Mouse (Mus musculus) lung, embryonic 16.5 days (tissue): ENCODE measurements around the gene Thrap3. TPM values are rescaled to one million over a fixed set of nuclear protein-coding genes. Genes with fewer than 3 reads are reported as not detected.
A peak's percentile ranks its signal among the peaks of the same experiment; 100 is the strongest.

Source experiments
- ATAC-seq: fragments of 200-750 bp; cut with Nextera tagmentation; 2 replicates; pipeline ENCODE4 v1.8.0; 2017; ENCODE audit warnings: low read depth, mild to moderate bottlenecking, moderate library complexity
- H3K27ac ChIP-seq: fragments of 300-500 bp; sonication (generic); 2 replicates; pipeline ENCODE4 v1.5.1; 2014; ENCODE audit warnings: mild to moderate bottlenecking, control low read depth, low read length
- H3K27me3 ChIP-seq: fragments of 300-500 bp; sonication (generic); 2 replicates; pipeline ENCODE4 v1.6.1; 2014; ENCODE audit warnings: low read depth, low read length, mixed read lengths; ENCODE audit not compliant: control insufficient read depth, insufficient read depth
- H3K36me3 ChIP-seq: fragments of 300-500 bp; sonication (generic); 2 replicates; pipeline ENCODE4 v1.6.1; 2014; ENCODE audit warnings: low read length; ENCODE audit not compliant: control insufficient read depth, insufficient read depth
- H3K4me1 ChIP-seq: fragments of 300-500 bp; sonication (generic); replicated peaks from 2 replicates; pipeline ENCODE4 v1.6.1; 2014; ENCODE audit warnings: low read length, mixed read lengths; ENCODE audit not compliant: control insufficient read depth, insufficient read depth
- H3K4me2 ChIP-seq: fragments of 300-500 bp; sonication (generic); 2 replicates; pipeline ENCODE4 v1.6.1; 2014; ENCODE audit warnings: low read depth, low read length, control low read depth
- H3K4me3 ChIP-seq: fragments of 300-500 bp; sonication (generic); 2 replicates; pipeline ENCODE4 v1.5.1; 2014; ENCODE audit warnings: mild to moderate bottlenecking, low read length, control low read depth
- H3K9ac ChIP-seq: fragments of 300-500 bp; sonication (generic); 2 replicates; pipeline ENCODE4 v1.6.1; 2014; ENCODE audit warnings: low read length, control low read depth
- H3K9me3 ChIP-seq: fragments of 300-500 bp; sonication (generic); 2 replicates; pipeline ENCODE4 v1.6.1; 2016; ENCODE audit warnings: low read length; ENCODE audit not compliant: control insufficient read depth
- WGBS: fragments of 180-500 bp; shearing (Covaris S2); extraction: QIAGEN DNeasy Blood & Tissue Kit; methylation state at CpG from one replicate; pipeline ENCODE4 v1.1.7; 2014; 5-methylcytosine and 5-hydroxymethylcytosine counted together
- polyA plus RNA-seq: library from polyadenylated mRNA; unstranded; fragments of >200 nt; fragmentation: Nextera tagmentation; extraction: Ambion mirVana; gene quantifications from 2 replicates; pipeline ENCODE4 v1.2.1, GENCODE M21; 2015

Gene Thrap3
- polyA plus RNA-seq, 1 experiment from 2014 or later: 213 TPM

DNA sequence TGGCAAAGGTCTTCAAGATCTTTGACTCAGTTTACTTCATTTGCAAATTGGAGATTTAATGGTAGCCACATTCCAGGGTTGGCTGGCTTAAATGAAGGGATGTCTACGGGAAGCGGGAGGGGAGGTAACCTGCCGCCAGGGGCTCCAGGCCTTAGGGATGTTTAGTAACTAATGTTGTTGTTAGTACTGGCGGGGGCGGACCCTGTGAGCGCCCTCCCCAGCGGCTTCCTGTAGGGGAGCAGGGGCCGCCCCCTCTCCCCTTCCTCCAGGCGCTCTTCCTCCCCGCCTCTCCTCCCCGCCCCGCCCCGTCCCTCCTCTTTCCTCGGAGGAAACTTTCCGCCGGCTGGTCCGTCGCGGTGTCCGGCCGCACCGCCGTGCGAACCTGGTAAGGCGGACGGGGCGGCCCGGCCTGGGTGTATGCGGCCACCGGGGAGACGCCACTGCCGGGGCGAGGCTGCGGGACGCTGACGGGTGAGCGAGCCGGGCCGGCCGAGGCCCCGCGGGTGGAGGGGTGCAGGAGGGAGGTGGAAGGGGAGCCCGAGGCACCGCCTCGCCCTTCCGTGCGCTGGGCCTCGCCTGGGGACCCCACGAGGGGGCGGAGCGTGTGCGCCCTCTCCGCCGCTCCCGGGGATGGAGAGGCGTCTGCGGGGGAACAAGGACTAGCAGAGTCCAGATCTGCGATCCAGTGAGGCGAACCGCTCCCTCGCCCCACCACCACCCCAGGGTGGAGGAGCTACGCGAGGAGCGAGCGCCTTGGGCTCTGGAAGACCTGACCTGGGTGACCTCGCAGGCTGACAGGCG, 54.2 kb downstream of the Thrap3 start:
- Histone ChIP-seq H3K27me3 (no peaks in the 10 kb centered on the region), H3K9me3 (no peaks in the 10 kb centered on the region), H3K4me2 (peak overlapping the region; percentile 86), H3K36me3 (peaks cover 9% of the 10 kb centered on the region), H3K27ac (peak overlapping the region; percentile 98), H3K4me3 (peak overlapping the region; percentile 82), H3K9ac (peak overlapping the region; percentile 90), H3K4me1 (peaks cover 55% of the 10 kb centered on the region)
- WGBS: under 1% methylated on average over 61 of the region's 67 CpGs
- peak; percentile 84 for ATAC-seq

DNA sequence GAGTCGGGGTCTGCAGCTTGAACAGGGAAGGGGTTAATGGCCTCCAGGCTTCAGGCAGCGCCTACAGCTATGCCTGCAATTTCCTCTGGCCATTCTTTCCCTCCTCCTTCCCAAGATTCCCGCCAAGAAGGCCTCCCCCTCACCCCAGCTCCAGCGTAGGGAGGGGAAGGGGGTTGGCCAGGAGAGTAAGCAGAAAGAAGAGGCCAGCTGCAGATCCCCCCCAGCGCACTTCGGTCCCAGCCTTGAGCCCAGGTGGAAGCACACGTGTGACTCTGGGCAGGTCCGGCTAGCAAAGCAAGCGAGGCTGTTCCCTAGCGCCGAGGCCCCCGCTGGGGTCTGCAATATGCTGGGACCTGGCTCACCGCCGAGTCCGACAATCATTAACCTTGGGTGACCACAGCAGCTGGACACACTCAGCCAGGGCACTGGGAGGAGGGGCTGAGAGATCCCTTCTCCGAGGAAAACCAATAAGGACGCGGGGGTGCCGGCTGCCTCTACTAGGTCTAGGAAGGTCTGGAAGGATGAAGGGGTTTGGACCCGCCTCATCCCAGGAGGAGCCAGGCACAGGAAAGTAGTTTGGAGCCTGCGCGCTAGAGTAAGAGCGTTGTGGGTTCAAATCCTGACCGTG, 54.9 kb downstream of the Thrap3 start, which contains the start of gene Eva1b:
Gene Eva1b, plus strand, starts transcription at position 212 of the 628 bp plus-strand sequence.
- peak within 1 kb of the TSS; percentile 98 for H3K27ac ChIP-seq
- H3K9ac ChIP-seq: peak within 1 kb of the TSS; percentile 90
- ATAC-seq: peak; percentile 84
- WGBS: 4% methylated on average over 17 of the region's 24 CpGs
- peaks cover 52% of the 10 kb centered on the region for H3K4me1 ChIP-seq
- H3K36me3 ChIP-seq: peaks cover 9% of the 10 kb centered on the region
- peak within 1 kb of the TSS; percentile 86 for H3K4me2 ChIP-seq
- no peaks in the 10 kb centered on the region for H3K27me3 ChIP-seq
- H3K9me3 ChIP-seq: no peaks in the 10 kb centered on the region
- peak within 1 kb of the TSS; percentile 82 for H3K4me3 ChIP-seq

DNA sequence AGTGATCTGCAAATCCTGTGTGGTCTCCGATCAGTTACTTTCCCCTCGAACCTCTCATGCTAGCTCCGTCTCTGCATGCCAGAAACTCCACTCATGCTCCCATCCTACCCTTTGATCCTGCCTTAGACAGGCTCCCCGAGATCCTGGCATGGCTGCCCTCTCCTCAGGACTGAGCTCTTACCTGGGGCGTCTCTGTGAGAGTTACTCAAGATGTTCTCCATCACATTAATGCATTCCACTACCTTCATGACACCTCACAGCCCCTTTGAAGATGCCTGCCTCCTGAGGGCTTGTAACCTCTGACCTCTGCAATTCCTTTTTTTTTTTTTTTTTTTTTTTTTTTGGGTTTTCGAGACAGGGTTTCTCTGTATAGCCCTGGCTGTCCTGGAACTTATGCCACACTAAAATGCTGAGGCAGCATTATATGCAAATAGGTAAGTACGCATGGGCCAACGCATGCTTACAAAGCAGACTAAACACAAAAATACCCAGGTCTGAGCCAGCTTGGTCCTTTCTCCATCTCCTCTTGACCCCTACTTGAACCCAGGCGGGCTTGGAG, 55.5 kb downstream of the Thrap3 start:
- Histone ChIP-seq H3K4me1 (peaks cover 50% of the 10 kb centered on the region), H3K4me3 (peak overlapping the region; percentile 82), H3K36me3 (peaks cover 9% of the 10 kb centered on the region), H3K4me2 (peak overlapping the region; percentile 86), H3K27ac (peak overlapping the region; percentile 98), H3K9me3 (no peaks in the 10 kb centered on the region), H3K9ac (peak overlapping the region; percentile 90; the same call in 1 of the 2 replicates), H3K27me3 (no peaks in the 10 kb centered on the region)
- no peak for ATAC-seq
- 20% methylated on average over 9 of the region's 9 CpGs for WGBS

DNA sequence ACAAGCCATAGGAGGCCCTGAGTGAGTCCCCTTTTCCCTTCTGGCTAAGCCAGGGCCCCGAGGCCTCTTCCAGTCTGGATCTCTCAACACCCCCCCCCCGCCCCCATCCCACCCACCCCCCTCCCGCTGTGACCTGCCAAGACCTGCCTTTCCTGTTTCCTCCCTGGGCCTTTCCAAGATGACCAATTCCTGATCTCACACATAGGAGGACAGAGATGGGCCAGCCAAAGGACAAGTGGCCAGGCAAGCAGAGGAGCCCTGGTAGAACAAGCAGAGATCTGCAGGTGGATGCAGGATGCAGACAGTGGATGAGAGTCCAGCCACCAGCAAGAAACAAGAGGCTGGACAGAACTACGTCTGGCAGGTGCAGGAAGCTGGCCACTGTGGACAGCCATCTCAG, 57.2 kb downstream of the Thrap3 start:
- peaks cover 42% of the 10 kb centered on the region for H3K4me1 ChIP-seq
- H3K4me3 ChIP-seq: no peak overlapping the region
- H3K27ac ChIP-seq: no peak overlapping the region
- ATAC-seq: no peak
- H3K4me2 ChIP-seq: no peak overlapping the region
- H3K9ac ChIP-seq: no peak overlapping the region
- H3K27me3 ChIP-seq: no peaks in the 10 kb centered on the region
- WGBS: 41% methylated on average over 4 of the region's 4 CpGs
- peaks cover 3% of the 10 kb centered on the region; the same call in 1 of the 2 replicates for H3K36me3 ChIP-seq
- H3K9me3 ChIP-seq: no peaks in the 10 kb centered on the region

DNA sequence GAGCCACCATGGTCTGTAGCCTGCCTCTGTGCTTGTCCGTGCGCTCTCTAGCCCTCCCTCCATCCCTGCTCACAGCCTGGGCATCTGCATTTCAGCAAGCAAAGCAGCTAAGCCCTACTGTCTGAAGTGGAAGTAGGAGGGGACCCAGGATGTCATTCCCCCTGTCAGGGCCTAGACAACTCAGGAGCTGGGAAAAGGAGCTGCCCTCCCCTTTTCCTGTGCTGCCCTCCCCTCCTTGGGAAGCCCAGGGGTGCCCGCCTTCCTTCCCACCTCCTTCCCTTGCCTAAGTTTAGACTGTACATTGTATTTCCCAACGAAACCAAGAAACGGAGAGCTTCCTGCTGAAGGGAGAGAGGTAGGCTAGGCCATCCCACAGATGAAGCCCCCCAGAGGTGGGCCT, 61.5 kb downstream of the Thrap3 start:
- WGBS: 59% methylated on average over 5 of the region's 5 CpGs
- peak overlapping the region; percentile 41 for H3K27ac ChIP-seq
- no peak for ATAC-seq

DNA sequence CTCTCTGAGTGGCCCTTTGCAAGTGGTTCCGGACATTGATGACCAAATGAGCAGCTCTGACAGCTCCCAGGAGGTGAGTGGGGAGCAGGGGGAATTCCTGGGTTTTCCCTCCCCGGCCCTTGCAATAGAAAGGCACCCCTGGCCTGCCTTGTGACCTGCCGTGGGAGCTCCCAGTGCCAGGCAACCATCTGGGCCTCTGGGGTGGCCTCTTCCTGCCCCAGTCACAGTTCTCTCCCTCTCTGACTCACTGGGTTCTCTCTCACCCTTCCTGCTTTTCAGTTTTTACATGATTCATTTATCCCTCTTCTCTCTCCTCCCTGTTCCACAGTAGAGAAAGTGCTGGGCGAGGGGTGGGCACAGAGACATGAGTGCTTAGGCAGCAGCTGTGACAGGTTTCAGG, 64.8 kb downstream of the Thrap3 start:
- no peak overlapping the region for H3K4me3 ChIP-seq
- WGBS: 75% methylated on average over 4 of the region's 4 CpGs
- no peak for ATAC-seq
- no peak overlapping the region for H3K9ac ChIP-seq
- peaks cover 28% of the 10 kb centered on the region for H3K36me3 ChIP-seq
- no peak overlapping the region for H3K4me2 ChIP-seq
- H3K4me1 ChIP-seq: peaks cover 19% of the 10 kb centered on the region
- H3K27ac ChIP-seq: no peak overlapping the region
- no peaks in the 10 kb centered on the region for H3K27me3 ChIP-seq
- 0 out of 2 replicates have a peak, but pooled peaks cover 2% of the 10 kb centered on the region for H3K9me3 ChIP-seq

More for the DNA sequence above, 61.5 kb downstream of the Thrap3 start:
- Histone ChIP-seq H3K4me2 (no peak overlapping the region), H3K4me3 (no peak overlapping the region), H3K27me3 (no peaks in the 10 kb centered on the region), H3K9ac (no peak overlapping the region), H3K4me1 (peaks cover 14% of the 10 kb centered on the region), H3K9me3 (no peaks in the 10 kb centered on the region), H3K36me3 (peaks cover 20% of the 10 kb centered on the region)

DNA sequence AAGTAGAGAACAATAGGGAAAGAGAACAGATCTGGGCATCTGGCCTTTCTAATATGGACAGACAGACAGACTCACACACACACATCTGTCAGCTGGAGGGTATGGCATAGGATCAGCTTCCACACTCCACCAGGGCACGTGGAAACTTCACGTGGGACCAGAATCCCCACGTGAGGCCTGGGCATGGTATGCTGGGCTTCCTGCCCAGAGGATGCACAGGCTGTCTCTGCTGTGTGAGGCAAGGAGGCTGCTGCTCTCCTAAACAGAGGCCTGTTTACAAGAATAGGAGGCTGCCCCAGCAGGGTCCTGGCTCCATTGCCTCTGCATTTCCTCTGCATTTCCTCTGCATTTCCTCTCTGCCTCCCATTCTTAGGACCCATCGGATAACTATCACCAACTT, 67.9 kb downstream of the Thrap3 start:
- peaks cover 42% of the 10 kb centered on the region for H3K4me1 ChIP-seq
- H3K9ac ChIP-seq: no peak overlapping the region
- no peak overlapping the region for H3K27ac ChIP-seq
- 69% methylated on average over 4 of the region's 4 CpGs for WGBS
- no peaks in the 10 kb centered on the region for H3K27me3 ChIP-seq
- no peak overlapping the region for H3K4me3 ChIP-seq
- H3K36me3 ChIP-seq: peaks cover 28% of the 10 kb centered on the region
- 0 out of 2 replicates have a peak, but pooled peaks cover 2% of the 10 kb centered on the region for H3K9me3 ChIP-seq
- no peak overlapping the region for H3K4me2 ChIP-seq
- ATAC-seq: no peak

DNA sequence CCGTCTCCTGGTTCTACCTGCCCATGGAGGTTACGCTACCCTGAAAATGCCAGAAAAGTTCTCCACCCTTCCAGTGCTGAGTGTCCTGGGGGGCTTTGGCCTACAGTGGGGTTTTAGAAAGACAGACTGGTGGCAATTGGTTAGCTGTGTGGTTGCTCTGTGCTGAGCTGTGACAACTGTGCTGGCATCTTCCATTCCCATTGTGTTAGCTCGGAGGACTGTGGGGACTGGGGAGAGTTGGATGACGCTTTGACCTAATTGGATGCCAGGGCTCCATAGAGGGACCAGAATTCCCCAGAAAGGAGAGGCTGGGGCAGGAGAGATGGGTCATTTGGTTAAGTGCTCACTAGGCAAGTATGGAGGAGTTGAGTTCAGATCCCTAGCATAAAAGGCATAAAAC, 68.3 kb downstream of the Thrap3 start:
- ATAC-seq: no peak
- no peak overlapping the region for H3K9ac ChIP-seq
- no peak overlapping the region for H3K4me2 ChIP-seq
- peaks cover 25% of the 10 kb centered on the region for H3K36me3 ChIP-seq
- H3K27me3 ChIP-seq: no peaks in the 10 kb centered on the region
- WGBS: 87% methylated on average over 4 of the region's 4 CpGs
- no peak overlapping the region for H3K27ac ChIP-seq
- H3K9me3 ChIP-seq: 0 out of 2 replicates have a peak, but pooled peaks cover 2% of the 10 kb centered on the region
- peaks cover 43% of the 10 kb centered on the region for H3K4me1 ChIP-seq
- no peak overlapping the region for H3K4me3 ChIP-seq

DNA sequence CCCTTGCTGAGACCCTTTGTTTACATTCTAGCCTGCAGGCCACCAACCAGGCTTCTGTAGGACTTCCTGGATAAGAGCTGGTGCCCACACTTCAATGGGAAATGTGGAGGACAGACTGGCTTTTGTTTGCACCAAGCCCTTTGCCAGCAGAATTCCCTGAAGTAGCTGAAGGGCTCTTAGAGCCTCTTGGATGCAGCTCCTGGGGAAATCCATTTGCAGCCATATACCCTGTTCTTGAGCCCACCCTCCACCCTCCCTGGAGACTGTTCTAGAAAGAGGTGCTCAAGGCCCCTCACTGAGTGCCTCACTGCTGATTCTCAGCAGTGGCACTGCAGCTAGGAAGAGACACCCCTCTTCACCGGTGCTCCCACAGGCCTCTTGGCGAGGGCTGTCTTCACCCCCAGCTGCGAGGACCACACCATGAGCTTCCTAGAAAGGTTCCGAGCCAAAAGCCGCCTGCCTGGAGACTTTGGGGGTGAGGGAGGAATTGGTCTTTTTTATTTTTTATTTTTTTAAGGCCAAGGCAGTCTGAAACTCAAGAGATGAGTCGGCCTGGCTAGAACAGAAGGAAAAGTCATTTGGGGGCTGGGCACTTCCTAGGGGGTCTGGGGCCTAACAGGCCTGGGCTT, 69.8 kb downstream of the Thrap3 start:
- H3K27me3 ChIP-seq: no peaks in the 10 kb centered on the region
- H3K9ac ChIP-seq: peak overlapping the region; percentile 57
- H3K36me3 ChIP-seq: peaks cover 26% of the 10 kb centered on the region
- H3K4me3 ChIP-seq: no peak overlapping the region
- no peak overlapping the region for H3K4me2 ChIP-seq
- H3K9me3 ChIP-seq: 0 out of 2 replicates have a peak, but pooled peaks cover 2% of the 10 kb centered on the region
- H3K4me1 ChIP-seq: peaks cover 43% of the 10 kb centered on the region
- H3K27ac ChIP-seq: peak overlapping the region; percentile 98
- WGBS: 16% methylated on average over 6 of the region's 6 CpGs
- peak; percentile 50 for ATAC-seq
